Mouse (Mus musculus) kidney, embryonic 15.5 days (tissue): Measurements from ENCODE around the gene Mrpl30. TPM values are rescaled to one million over a fixed set of nuclear protein-coding genes. Genes with fewer than 3 reads are reported as not detected.

ENCODE experiments used
- ATAC-seq: fragments of 200-750 bp; cut with Nextera tagmentation; replicated peaks from 2 replicates; pipeline ENCODE4 v1.8.0; 2017; ENCODE audit warnings: moderate TSS enrichment; ENCODE audit not compliant: low FRiP score
- H3K27ac ChIP-seq: fragments of 300-500 bp; sonication (generic); 2 replicates; pipeline ENCODE4 v1.5.1; 2015; ENCODE audit warnings: mild to moderate bottlenecking, inconsistent platforms
- H3K27me3 ChIP-seq: fragments of 300-500 bp; sonication (generic); 2 replicates; pipeline ENCODE4 v1.6.1; 2015; ENCODE audit warnings: inconsistent platforms
- H3K36me3 ChIP-seq: fragments of 300-500 bp; sonication (generic); 2 replicates; pipeline ENCODE4 v1.6.1; 2015; ENCODE audit warnings: inconsistent platforms
- H3K4me1 ChIP-seq: fragments of 300-500 bp; sonication (generic); 2 replicates; pipeline ENCODE4 v1.6.1; 2015; ENCODE audit warnings: inconsistent platforms
- H3K4me2 ChIP-seq: fragments of 300-500 bp; sonication (generic); 2 replicates; pipeline ENCODE4 v1.6.1; 2015; ENCODE audit warnings: moderate library complexity, mild to moderate bottlenecking, inconsistent platforms
- H3K4me3 ChIP-seq: fragments of 300-500 bp; sonication (generic); replicated peaks from 2 replicates; pipeline ENCODE4 v1.5.1; 2015; ENCODE audit warnings: mild to moderate bottlenecking, inconsistent platforms
- H3K9ac ChIP-seq: fragments of 300-500 bp; sonication (generic); 2 replicates; pipeline ENCODE4 v1.6.1; 2015; ENCODE audit warnings: mild to moderate bottlenecking, inconsistent platforms
- H3K9me3 ChIP-seq: fragments of 300-500 bp; sonication (generic); replicated peaks from 2 replicates; pipeline ENCODE4 v1.6.1; 2016; ENCODE audit warnings: inconsistent platforms
- WGBS: fragments of 180-500 bp; shearing (Covaris S2); methylation state at CpG from one replicate; pipeline ENCODE4 v1.1.7; 2015; ENCODE audit warnings: mixed read lengths; 5-methylcytosine and 5-hydroxymethylcytosine counted together
- polyA plus RNA-seq: library from polyadenylated mRNA; unstranded; fragments of >200 nt; fragmentation: Nextera tagmentation; extraction: Ambion mirVana; gene quantifications from 2 replicates; pipeline ENCODE4 v1.2.1, GENCODE M21; 2015

The Mrpl30 gene
- polyA plus RNA-seq, 1 experiment from 2014 or later: 227 TPM

- Histone ChIP-seq H3K36me3 (no peaks in the 10 kb centered on the region), H3K4me3 (no peak within 1 kb of the TSS), H3K9me3 (no peaks in the 10 kb centered on the region), H3K27ac (no peak within 1 kb of the TSS), H3K27me3 (0 out of 2 replicates have a peak, but pooled peaks cover 9% of the 10 kb centered on the region), H3K9ac (no peak within 1 kb of the TSS), H3K4me2 (no peak within 1 kb of the TSS), H3K4me1 (no peaks in the 10 kb centered on the region)
- WGBS: 72% methylated on average over 5 of the region's 5 CpGs
- no peak for ATAC-seq
Measured at GRCm38 (mm10) chr1:37916393-37916792, 26.1 kb downstream of the Mrpl30 start, which contains the start of gene Lyg2. Lyg2 (minus strand) TSS chr1:37916493.

GRCm38 (mm10) chr1:37917666-37918065 lies 27.4 kb downstream of the Mrpl30 start:
- no peak for ATAC-seq
- 71% methylated on average over 13 of the region's 13 CpGs for WGBS
- no peak overlapping the region for H3K9ac ChIP-seq
- no peak overlapping the region for H3K4me2 ChIP-seq
- H3K4me3 ChIP-seq: no peak overlapping the region
- H3K36me3 ChIP-seq: no peaks in the 10 kb centered on the region
- no peak overlapping the region for H3K27ac ChIP-seq
- 0 out of 2 replicates have a peak, but pooled peaks cover 4% of the 10 kb centered on the region for H3K27me3 ChIP-seq
- H3K4me1 ChIP-seq: 0 out of 2 replicates have a peak, but pooled peaks cover under 1% of the 10 kb centered on the region
- H3K9me3 ChIP-seq: no peaks in the 10 kb centered on the region

GRCm38 (mm10) chr1:37918096-37918495 lies 27.8 kb downstream of the Mrpl30 start:
- Histone ChIP-seq H3K27ac (no peak overlapping the region), H3K4me1 (0 out of 2 replicates have a peak, but pooled peaks cover 3% of the 10 kb centered on the region), H3K36me3 (no peaks in the 10 kb centered on the region), H3K4me3 (no peak overlapping the region), H3K9ac (no peak overlapping the region), H3K27me3 (0 out of 2 replicates have a peak, but pooled peaks cover 4% of the 10 kb centered on the region), H3K4me2 (no peak overlapping the region), H3K9me3 (no peaks in the 10 kb centered on the region)
- ATAC-seq: no peak
- WGBS: 62% methylated on average over 6 of the region's 6 CpGs

GRCm38 (mm10) chr1:37922536-37922935 lies 32.3 kb downstream of the Mrpl30 start:
- 0 out of 2 replicates have a peak, but pooled peaks cover 3% of the 10 kb centered on the region for H3K4me1 ChIP-seq
- H3K36me3 ChIP-seq: no peaks in the 10 kb centered on the region
- H3K9ac ChIP-seq: no peak overlapping the region
- WGBS: 35% methylated on average over 8 of the region's 8 CpGs
- H3K27ac ChIP-seq: no peak overlapping the region
- H3K4me3 ChIP-seq: no peak overlapping the region
- H3K27me3 ChIP-seq: no peaks in the 10 kb centered on the region
- H3K9me3 ChIP-seq: no peaks in the 10 kb centered on the region
- ATAC-seq: no peak
- H3K4me2 ChIP-seq: no peak overlapping the region

- ATAC-seq: no peak
- Histone ChIP-seq H3K27me3 (no peaks in the 10 kb centered on the region), H3K4me2 (no peak overlapping the region), H3K9ac (no peak overlapping the region), H3K4me3 (no peak overlapping the region), H3K27ac (no peak overlapping the region), H3K36me3 (no peaks in the 10 kb centered on the region), H3K9me3 (no peaks in the 10 kb centered on the region), H3K4me1 (0 out of 2 replicates have a peak, but pooled peaks cover 3% of the 10 kb centered on the region)
- WGBS: 86% methylated on average over 8 of the region's 8 CpGs
Measured at GRCm38 (mm10) chr1:37925971-37926370, 35.7 kb downstream of the Mrpl30 start.

- ATAC-seq: 0 out of 2 replicates have a peak, but pooled peaks have one; percentile 43
- H3K4me2 ChIP-seq: no peak overlapping the region
- H3K27me3 ChIP-seq: no peaks in the 10 kb centered on the region
- no peaks in the 10 kb centered on the region for H3K9me3 ChIP-seq
- H3K27ac ChIP-seq: no peak overlapping the region
- no peak overlapping the region for H3K9ac ChIP-seq
- H3K4me3 ChIP-seq: no peak overlapping the region
- WGBS: 17% methylated on average over 3 of the region's 3 CpGs
- no peaks in the 10 kb centered on the region for H3K36me3 ChIP-seq
- H3K4me1 ChIP-seq: no peaks in the 10 kb centered on the region
Measured at GRCm38 (mm10) chr1:37931806-37932205, 41.5 kb downstream of the Mrpl30 start.

Other genes with a start within 250 kb of the Mrpl30 start
- gene 2010300C02Rik, start 170.4 kb upstream of the Mrpl30 start, polyA plus RNA-seq: 2.2 and 2.3 TPM in 2 replicates
- gene Tsga10, start 24.0 kb upstream of the Mrpl30 start, polyA plus RNA-seq: 6.0 and 6.1 TPM in 2 replicates
- 8.8 and 9.7 TPM in 2 replicates for gene Lipt1, start 18.7 kb upstream of the Mrpl30 start, polyA plus RNA-seq
- gene Mitd1, start 66 bp upstream of the Mrpl30 start, polyA plus RNA-seq: 24.5 and 27.2 TPM in 2 replicates
- gene Lyg2, start 26.0 kb downstream of the Mrpl30 start, polyA plus RNA-seq: not detected in 2 replicates
- gene Lyg1, start 67.3 kb downstream of the Mrpl30 start, polyA plus RNA-seq: not detected in 2 replicates
- gene Txndc9, start 107.4 kb downstream of the Mrpl30 start, polyA plus RNA-seq: 123 and 148 TPM in 2 replicates
- gene Eif5b, start 107.5 kb downstream of the Mrpl30 start, polyA plus RNA-seq: 28.8 and 29.0 TPM in 2 replicates
- 25.0 and 26.7 TPM in 2 replicates for gene Rev1, start 239.3 kb downstream of the Mrpl30 start, polyA plus RNA-seq